Mouse (Mus musculus) limb, embryonic 10.5 days (tissue): ENCODE results near the gene Itga6. TPM values are rescaled to one million over a fixed set of nuclear protein-coding genes. Genes with fewer than 3 reads are reported as not detected.

Experiments
- DNase-seq: peaks from one replicate; pipeline ENCODE4 v3.0.0-alpha.2; 2017; ENCODE audit warnings: low spot score
- H3K27ac ChIP-seq: fragments of 300-500 bp; sonication (generic); 2 replicates; pipeline ENCODE4 v1.5.1; 2016; ENCODE audit warnings: mild to moderate bottlenecking
- H3K27me3 ChIP-seq: fragments of 300-500 bp; sonication (generic); 2 replicates; pipeline ENCODE4 v1.6.1; 2016; ENCODE audit warnings: low read depth, mild to moderate bottlenecking; ENCODE audit not compliant: poor library complexity, severe bottlenecking
- H3K36me3 ChIP-seq: fragments of 300-500 bp; sonication (generic); 2 replicates; pipeline ENCODE4 v1.6.1; 2016; ENCODE audit warnings: mild to moderate bottlenecking, moderate library complexity
- H3K4me1 ChIP-seq: fragments of 300-500 bp; sonication (generic); 2 replicates; pipeline ENCODE4 v1.6.1; 2016
- H3K4me3 ChIP-seq: fragments of 300-500 bp; sonication (generic); 2 replicates; pipeline ENCODE4 v1.5.1; 2016; ENCODE audit warnings: mild to moderate bottlenecking, moderate library complexity
- H3K9me3 ChIP-seq: fragments of 300-500 bp; sonication (generic); replicated peaks from 2 replicates; pipeline ENCODE4 v1.6.1; 2016; ENCODE audit warnings: mild to moderate bottlenecking
- WGBS: fragments of 180-500 bp; shearing (Covaris S2); methylation state at CpG from one replicate; pipeline ENCODE4 v1.1.7; 2016; 5-methylcytosine and 5-hydroxymethylcytosine counted together
- polyA plus RNA-seq: library from polyadenylated mRNA; unstranded; fragments of >200 nt; fragmentation: Nextera tagmentation; extraction: Ambion mirVana; gene quantifications from 2 replicates; pipeline ENCODE4 v1.2.1, GENCODE M21; 2016

Itga6 gene
- polyA plus RNA-seq, 1 experiment from 2014 or later = 22.3 TPM

DNA sequence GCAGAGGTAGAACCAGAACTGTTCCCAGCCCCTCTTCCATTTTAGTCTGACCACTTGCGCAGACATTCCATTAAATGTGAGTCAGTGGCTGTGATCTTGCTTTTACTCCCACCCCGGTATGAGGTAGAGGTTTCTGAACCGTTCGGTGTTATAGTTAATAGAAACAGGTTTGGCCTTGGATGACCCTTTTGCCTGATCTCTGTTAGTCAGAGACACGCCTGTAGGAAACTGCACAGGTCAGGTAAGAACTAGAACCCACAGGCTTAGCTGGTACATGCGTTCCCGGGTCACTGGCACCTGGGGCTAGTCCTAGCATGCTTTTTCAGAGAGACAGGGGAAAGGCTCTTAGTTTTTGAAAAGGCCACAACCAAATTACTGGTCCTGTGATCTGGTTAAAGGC is 59.7 kb downstream of the Itga6 start:
- Histone ChIP-seq H3K4me3 (no peak overlapping the region), H3K27me3 (no peaks in the 10 kb centered on the region), H3K27ac (no peak overlapping the region), H3K36me3 (no peaks in the 10 kb centered on the region), H3K4me1 (peaks cover 18% of the 10 kb centered on the region), H3K9me3 (no peaks in the 10 kb centered on the region)
- WGBS = 87% methylated on average over 7 of the region's 7 CpGs
- DNase-seq = no peak

DNA sequence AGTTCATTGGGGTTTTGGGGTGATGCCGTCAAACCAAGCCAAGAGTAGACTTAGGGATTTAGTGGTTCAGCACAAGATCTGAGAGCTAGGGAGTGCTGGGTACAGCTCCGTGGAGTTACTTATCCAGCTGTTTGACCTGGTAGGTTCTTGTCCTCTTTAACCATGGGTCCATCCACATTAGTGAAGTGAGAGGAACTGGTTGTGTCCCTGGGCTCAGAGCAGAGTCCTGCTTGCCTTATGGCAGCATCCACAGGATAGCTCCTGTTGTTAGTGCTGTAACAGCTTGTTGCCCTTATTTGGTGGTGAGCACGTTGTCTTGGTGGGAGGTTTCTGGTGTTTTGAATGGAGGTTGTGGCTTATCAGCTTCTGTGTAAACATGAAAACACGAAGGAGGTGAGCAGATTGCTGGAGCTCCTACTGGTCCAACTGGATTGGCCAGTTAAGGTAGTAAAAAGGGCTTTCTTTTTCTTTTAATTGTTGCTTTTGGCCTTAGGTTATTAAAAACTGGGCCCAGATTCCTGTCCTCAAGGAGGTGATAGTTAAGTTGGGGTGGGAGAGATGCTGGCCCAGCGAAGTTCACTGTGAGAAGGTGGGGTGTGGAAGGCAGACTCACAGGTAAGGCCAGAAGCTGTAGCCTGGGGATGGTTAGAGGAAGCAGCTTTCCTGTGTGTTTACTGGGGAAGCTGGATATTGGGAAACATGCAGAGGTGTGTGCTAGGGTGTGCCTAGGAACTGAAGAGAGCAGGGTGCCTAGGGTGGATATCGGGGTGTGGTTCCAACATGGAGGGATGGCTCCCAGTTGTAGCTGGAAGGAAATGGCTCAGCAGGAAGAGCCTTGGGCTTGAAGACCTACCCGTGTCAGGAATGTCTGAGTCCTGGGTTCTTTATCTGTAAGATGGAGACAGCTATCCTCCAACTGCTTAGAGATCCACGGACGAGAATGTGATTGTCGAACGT is 60.5 kb downstream of the Itga6 start:
- DNase-seq = no peak
- Histone ChIP-seq H3K36me3 (no peaks in the 10 kb centered on the region), H3K27me3 (no peaks in the 10 kb centered on the region), H3K4me1 (peaks cover 15% of the 10 kb centered on the region), H3K27ac (no peak overlapping the region), H3K4me3 (no peak overlapping the region), H3K9me3 (no peaks in the 10 kb centered on the region)
- 65% methylated on average over 11 of the region's 11 CpGs for WGBS

DNA sequence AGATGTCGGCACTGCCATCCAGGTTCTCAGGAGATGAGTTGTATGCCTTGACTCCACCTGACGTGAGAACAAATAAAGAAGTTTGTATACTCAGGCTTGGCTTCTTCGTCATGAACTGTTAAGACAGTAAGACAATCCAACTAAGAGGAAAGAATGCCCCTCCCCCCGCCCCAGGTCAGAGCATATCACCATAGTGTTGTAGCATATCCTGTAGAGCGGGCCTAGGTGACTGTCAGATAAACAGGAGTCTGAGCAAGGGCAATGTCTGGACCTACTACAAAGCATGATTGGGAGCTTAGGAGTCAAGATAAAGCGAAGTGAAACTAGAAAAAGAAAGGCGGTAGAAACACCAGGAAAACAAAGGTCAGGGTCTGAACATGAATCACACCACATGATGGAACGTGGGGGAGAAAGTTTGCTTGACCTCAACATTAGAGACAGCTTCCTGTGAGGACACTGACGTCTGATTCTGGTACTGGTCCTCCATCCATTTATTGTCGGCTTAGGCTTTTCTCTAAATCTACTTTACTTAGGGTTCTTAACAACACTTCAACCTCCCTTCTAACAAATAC is 64.0 kb downstream of the Itga6 start:
- peaks cover 25% of the 10 kb centered on the region for H3K4me1 ChIP-seq
- no peaks in the 10 kb centered on the region for H3K27me3 ChIP-seq
- H3K36me3 ChIP-seq = no peaks in the 10 kb centered on the region
- H3K4me3 ChIP-seq = no peak overlapping the region
- WGBS = 84% methylated on average over 10 of the region's 10 CpGs
- H3K27ac ChIP-seq = no peak overlapping the region
- H3K9me3 ChIP-seq = no peaks in the 10 kb centered on the region
- no peak for DNase-seq

DNA sequence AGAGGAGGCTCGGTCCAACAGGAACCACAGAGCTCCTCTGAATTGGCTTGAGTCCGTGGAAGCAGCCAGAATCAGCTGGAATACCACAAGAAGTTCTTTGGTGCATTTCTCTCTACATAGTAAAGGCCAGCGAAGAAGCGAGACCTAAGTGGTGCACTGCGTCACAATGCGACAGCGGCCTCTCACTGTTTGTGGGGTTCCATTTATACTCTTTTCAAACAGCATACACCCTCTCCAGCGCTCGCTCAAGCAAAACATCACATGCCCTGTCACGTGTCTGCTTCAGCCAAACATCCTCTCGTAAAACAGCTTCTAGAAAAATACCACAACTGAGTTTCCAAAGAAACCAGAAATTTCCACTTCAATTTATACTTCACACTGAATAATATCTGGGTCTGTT is 64.6 kb downstream of the Itga6 start:
- no peak for DNase-seq
- Histone ChIP-seq H3K4me1 (peaks cover 32% of the 10 kb centered on the region), H3K36me3 (no peaks in the 10 kb centered on the region), H3K27me3 (no peaks in the 10 kb centered on the region), H3K4me3 (no peak overlapping the region), H3K27ac (no peak overlapping the region), H3K9me3 (no peaks in the 10 kb centered on the region)
- WGBS = 93% methylated on average over 11 of the region's 11 CpGs

DNA sequence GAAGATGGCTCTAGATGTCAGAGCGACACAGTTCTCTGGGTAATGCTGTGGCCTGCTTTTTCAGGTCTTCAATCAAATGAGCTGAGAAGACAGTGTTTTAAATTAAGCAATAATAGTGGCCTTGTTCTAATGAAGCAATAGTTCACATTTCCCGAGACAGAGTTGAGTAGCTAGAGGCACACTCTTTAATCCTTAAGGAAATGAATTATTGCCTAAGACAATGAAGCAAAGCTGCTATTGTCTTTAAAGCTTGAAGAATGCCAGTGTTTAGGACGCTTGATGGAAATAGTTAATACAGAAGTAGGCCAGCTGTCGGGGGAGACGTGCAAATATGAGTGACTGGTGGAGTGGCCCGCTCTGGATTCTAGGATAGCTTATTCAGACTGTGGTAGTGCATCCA is 65.5 kb downstream of the Itga6 start:
- no peaks in the 10 kb centered on the region for H3K27me3 ChIP-seq
- H3K9me3 ChIP-seq = no peaks in the 10 kb centered on the region
- DNase-seq = no peak
- H3K36me3 ChIP-seq = no peaks in the 10 kb centered on the region
- WGBS = 77% methylated on average over 6 of the region's 6 CpGs
- H3K27ac ChIP-seq = no peak overlapping the region
- H3K4me3 ChIP-seq = no peak overlapping the region
- H3K4me1 ChIP-seq = peaks cover 35% of the 10 kb centered on the region

DNA sequence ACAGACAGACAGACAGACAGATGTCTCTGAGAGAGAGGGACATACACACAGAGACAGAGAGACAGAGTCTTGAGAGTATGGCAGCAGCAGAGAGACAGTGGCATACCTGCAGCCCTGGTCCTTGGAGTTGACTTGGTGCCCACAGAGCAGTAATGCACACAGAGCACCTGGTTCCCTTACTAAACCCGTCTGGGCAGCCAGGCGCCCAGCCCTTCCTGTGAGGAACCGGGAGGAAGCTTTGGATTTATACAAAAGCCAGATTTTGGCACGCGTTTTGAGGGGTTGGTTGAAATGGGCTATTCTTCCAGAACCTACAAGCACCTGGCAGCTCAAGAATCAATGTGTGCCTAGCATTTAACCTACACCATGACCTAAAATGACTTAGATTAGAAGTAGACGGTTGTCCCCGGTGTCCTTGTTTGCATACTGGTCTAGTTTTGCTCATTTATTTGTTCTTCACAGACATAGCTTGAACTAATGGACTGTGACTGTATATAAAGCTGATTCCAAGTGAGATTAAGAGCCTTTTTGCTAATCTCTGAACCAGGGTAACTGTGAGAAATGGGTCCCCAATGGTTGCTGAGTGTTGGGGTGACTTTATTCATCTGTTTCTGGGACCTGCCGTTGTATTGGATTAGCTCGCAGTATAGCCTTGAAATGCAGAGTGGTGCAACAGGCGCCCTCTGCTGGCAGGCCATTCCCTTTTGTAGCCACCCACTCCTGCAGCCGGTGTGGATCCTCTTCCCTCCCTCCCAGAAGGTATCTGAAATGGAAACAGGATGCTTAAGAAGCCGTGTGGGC is 67.0 kb downstream of the Itga6 start:
- no peaks in the 10 kb centered on the region for H3K27me3 ChIP-seq

DNA sequence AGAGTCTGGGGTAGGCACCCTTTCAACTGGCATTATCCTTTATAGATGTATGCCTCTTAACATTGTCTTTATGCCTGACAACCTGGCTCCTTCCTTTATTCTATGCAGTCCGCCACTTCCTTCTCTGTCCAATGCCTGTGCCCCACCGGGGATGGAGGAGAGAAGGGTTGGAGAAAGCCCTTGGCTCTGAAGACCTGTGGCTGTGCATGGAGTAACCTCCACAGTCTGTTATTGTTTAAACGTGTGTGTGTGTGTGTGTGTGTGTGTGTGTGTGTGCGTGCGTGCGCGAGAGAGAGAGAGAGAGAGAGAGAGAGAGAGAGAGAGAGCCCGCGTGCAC is 67.6 kb downstream of the Itga6 start:
- 92% methylated on average over 7 of the region's 9 CpGs for WGBS
- Histone ChIP-seq H3K36me3 (no peaks in the 10 kb centered on the region), H3K4me3 (no peak overlapping the region), H3K27me3 (no peaks in the 10 kb centered on the region), H3K27ac (no peak overlapping the region; the same call in 1 of the 2 replicates), H3K9me3 (no peaks in the 10 kb centered on the region), H3K4me1 (peaks cover 49% of the 10 kb centered on the region)
- DNase-seq = no peak

More for the DNA sequence above, 67.0 kb downstream of the Itga6 start:
- Histone ChIP-seq H3K4me3 (no peak overlapping the region), H3K9me3 (no peaks in the 10 kb centered on the region), H3K36me3 (no peaks in the 10 kb centered on the region), H3K4me1 (peaks cover 46% of the 10 kb centered on the region), H3K27ac (no peak overlapping the region)
- peak; percentile 89 for DNase-seq
- WGBS = 55% methylated on average over 12 of the region's 12 CpGs

DNA sequence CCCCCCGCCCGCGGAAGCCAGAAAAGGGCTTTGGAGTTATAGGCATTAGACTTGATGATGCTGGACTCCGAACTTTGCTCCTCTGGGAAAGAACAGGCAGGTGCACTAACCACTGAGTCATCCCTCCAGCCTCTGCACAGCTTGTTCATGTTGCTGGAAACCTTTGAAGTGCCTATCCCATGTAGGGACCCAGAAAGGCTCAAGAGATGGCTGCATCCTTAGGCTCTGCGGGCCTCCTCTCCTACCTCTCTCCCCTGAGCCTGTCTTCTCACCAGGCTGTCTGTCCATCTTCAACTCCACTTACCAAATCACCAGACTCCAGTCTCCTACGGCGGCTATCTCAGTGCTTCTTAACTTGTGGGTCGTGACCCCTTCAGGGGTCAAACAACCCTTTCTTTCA is 68.0 kb downstream of the Itga6 start:
- WGBS = 83% methylated on average over 5 of the region's 8 CpGs
- no peak overlapping the region for H3K4me3 ChIP-seq
- DNase-seq = no peak
- H3K9me3 ChIP-seq = no peaks in the 10 kb centered on the region
- no peaks in the 10 kb centered on the region for H3K27me3 ChIP-seq
- H3K36me3 ChIP-seq = no peaks in the 10 kb centered on the region
- peaks cover 51% of the 10 kb centered on the region for H3K4me1 ChIP-seq
- H3K27ac ChIP-seq = no peak overlapping the region; the same call in 1 of the 2 replicates

DNA sequence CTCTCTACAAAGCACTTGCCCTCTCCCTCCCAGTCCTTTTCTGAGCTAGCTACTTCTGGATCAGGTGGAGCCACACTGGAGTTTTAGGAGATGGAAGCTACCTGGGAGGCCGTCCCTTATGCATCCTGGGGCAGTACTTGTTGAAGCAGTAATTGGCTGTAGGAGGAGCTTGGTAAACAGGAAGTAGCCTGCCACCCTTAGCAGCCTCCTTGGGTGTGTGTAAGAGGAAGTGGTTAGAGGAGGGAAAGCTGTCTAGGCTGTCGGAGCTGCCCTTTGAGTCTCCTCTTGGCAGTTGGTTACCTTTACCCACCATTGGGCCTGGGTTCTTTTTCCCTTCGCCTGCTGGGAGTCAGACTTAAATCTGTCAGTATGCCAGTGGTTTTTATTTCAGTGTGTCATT is 68.6 kb downstream of the Itga6 start:
- H3K9me3 ChIP-seq = no peaks in the 10 kb centered on the region
- peak overlapping the region; percentile 58 for H3K27ac ChIP-seq
- 52% methylated on average over 3 of the region's 3 CpGs for WGBS
- H3K36me3 ChIP-seq = no peaks in the 10 kb centered on the region
- no peak overlapping the region for H3K4me3 ChIP-seq
- no peak for DNase-seq
- H3K27me3 ChIP-seq = no peaks in the 10 kb centered on the region
- peaks cover 53% of the 10 kb centered on the region for H3K4me1 ChIP-seq

DNA sequence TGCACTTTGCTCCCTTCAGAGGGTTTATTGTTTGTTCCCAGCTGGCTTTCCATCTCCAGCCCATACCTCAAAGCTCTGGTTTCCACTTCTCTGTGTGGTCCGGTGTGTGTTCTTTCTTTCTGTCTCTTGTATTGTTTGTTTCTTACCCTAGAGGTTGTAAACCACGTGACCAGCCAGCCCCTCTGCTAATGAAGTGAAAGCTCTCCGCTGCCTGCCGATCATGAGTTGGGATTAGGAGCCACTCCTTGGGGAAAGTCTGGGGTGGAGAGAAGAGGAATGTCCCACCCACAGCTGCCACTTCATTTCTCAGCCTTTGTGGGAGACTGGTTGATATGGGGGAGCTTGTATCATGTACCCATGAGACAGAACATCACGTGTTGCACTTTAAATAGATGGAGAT is 69.9 kb downstream of the Itga6 start:
- Histone ChIP-seq H3K27ac (0 out of 2 replicates have a peak overlapping the region, but pooled peaks have one; percentile 38), H3K9me3 (no peaks in the 10 kb centered on the region), H3K4me1 (peaks cover 53% of the 10 kb centered on the region), H3K4me3 (no peak overlapping the region), H3K27me3 (no peaks in the 10 kb centered on the region), H3K36me3 (no peaks in the 10 kb centered on the region)
- DNase-seq = no peak
- 44% methylated on average over 5 of the region's 5 CpGs for WGBS

DNA sequence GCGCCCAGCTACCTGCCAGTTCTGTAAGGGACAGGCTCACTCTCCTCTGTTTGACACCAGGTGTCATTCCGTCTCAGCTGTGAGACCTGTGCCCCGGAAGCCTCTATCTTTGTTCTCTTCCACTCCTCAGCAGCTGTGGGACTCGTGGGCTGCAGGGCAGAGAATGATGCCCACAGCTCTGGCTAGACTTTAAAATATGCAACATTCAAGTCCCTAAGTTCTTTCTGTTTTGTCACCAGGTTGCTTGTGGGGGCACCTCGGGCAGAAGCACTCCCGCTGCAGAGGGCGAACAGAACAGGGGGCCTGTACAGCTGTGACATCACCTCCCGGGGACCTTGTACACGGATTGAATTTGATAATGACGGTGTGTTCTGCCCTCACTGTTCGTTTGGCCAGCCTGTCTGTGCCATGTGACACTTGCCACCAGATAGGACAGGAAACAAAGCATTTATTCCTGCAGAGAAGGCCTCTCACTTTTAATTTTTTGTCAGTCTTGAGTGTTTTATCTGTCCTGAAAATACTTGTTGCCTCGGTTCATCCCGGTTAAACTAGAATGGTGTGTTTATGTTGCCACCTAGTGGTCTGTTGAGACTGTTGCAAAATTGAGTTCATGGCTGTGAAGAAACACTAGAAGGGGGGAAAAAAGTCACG is 71.1 kb downstream of the Itga6 start:
- peaks cover 53% of the 10 kb centered on the region for H3K4me1 ChIP-seq
- H3K27ac ChIP-seq = 0 out of 2 replicates have a peak overlapping the region, but pooled peaks have one; percentile 57
- H3K36me3 ChIP-seq = no peaks in the 10 kb centered on the region
- H3K27me3 ChIP-seq = no peaks in the 10 kb centered on the region
- no peak overlapping the region for H3K4me3 ChIP-seq
- WGBS = 49% methylated on average over 14 of the region's 14 CpGs
- DNase-seq = peak; percentile 51
- no peaks in the 10 kb centered on the region for H3K9me3 ChIP-seq

DNA sequence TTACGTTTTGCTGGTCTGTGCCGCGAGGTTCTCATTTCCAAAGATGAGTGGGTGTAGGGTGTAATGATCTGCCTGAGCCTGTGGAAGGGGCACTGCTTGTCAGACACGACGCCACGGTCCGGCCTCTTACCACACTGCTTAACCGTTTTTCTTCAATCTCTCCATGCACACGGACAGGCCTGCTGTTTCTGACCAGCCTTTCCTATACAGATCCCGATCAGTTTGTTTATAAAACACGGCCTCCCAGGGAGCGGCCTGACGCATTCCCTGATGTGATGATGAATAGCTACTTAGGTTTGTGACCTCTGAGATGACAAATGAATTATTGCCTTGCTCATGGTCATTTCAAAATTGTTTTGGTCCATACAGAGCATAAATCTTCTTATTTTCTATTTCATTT is 78.7 kb downstream of the Itga6 start:
- no peak for DNase-seq
- WGBS = 77% methylated on average over 13 of the region's 13 CpGs

More for the DNA sequence above, 78.7 kb downstream of the Itga6 start:
- no peak overlapping the region for H3K4me3 ChIP-seq
- H3K4me1 ChIP-seq = peaks cover 3% of the 10 kb centered on the region; the same call in 1 of the 2 replicates
- no peaks in the 10 kb centered on the region; the same call in 1 of the 2 replicates for H3K36me3 ChIP-seq
- no peak overlapping the region for H3K27ac ChIP-seq
- H3K27me3 ChIP-seq = no peaks in the 10 kb centered on the region
- H3K9me3 ChIP-seq = no peaks in the 10 kb centered on the region
